Mouse (Mus musculus) kidney, postnatal 25 days (tissue): ENCODE results near the gene Klhdc8b.

Experiments
- DNase-seq, 2 experiments: peaks; one replicate each; pipeline ENCODE4 v3.0.0; 2021; ENCODE audit warnings: mixed read lengths in 2 of 2

Klhdc8b gene

GRCm38 (mm10) chr9:108481520-108482210, 20.3 kb upstream of the Klhdc8b start:
- peak in 1 of 2 experiments; percentile 33 for DNase-seq

GRCm38 (mm10) chr9:108480813-108481519, 19.6 kb upstream of the Klhdc8b start:
- DNase-seq: peak in 1 of 2 experiments; percentile 34

- peak; percentile 43 to 54 for DNase-seq
Measured at GRCm38 (mm10) chr9:108479721-108480351, 18.5 kb upstream of the Klhdc8b start, which contains the start of gene Lamb2. Gene Lamb2 (plus strand): TSS chr9:108479736.

GRCm38 (mm10) chr9:108479241-108479640, 17.9 kb upstream of the Klhdc8b start:
- peak in 1 of 2 experiments; percentile 32 for DNase-seq

- peak; percentile 87 to 91 for DNase-seq
Measured at GRCm38 (mm10) chr9:108478638-108479156, 17.3 kb upstream of the Klhdc8b start.

GRCm38 (mm10) chr9:108474528-108474927, 13.1 kb upstream of the Klhdc8b start:
- no peak for DNase-seq

- DNase-seq: peak in 1 of 2 experiments; percentile 21
Measured at GRCm38 (mm10) chr9:108469845-108470244, 8.5 kb upstream of the Klhdc8b start.

- DNase-seq: peak in 1 of 2 experiments; percentile 18
Measured at GRCm38 (mm10) chr9:108469430-108469829, 8.0 kb upstream of the Klhdc8b start.

- no peak for DNase-seq
Measured at GRCm38 (mm10) chr9:108466219-108466618, 4.8 kb upstream of the Klhdc8b start.

GRCm38 (mm10) chr9:108463713-108464112, 2.3 kb upstream of the Klhdc8b start:
- DNase-seq: no peak

- peak in 1 of 2 experiments; percentile 29 for DNase-seq
Measured at GRCm38 (mm10) chr9:108462192-108462591, 811 bp upstream of the Klhdc8b start.

- DNase-seq: no peak
Measured at GRCm38 (mm10) chr9:108461675-108462074, 294 bp upstream of the Klhdc8b start.

- peak; percentile 89 to 94 for DNase-seq
Measured at GRCm38 (mm10) chr9:108460319-108461178, 832 bp downstream of the Klhdc8b start, which contains the start of gene Ccdc71. Gene Ccdc71 (plus strand): TSS chr9:108460527.

- no peak for DNase-seq
Measured at GRCm38 (mm10) chr9:108459939-108460318, 1.5 kb downstream of the Klhdc8b start.

- DNase-seq: no peak
Measured at GRCm38 (mm10) chr9:108456953-108457352, 4.4 kb downstream of the Klhdc8b start.

GRCm38 (mm10) chr9:108455747-108456571, 5.4 kb downstream of the Klhdc8b start:
- DNase-seq: no peak

GRCm38 (mm10) chr9:108454429-108454828, 7.0 kb downstream of the Klhdc8b start:
- no peak for DNase-seq

- no peak for DNase-seq
Measured at GRCm38 (mm10) chr9:108453458-108453857, 7.9 kb downstream of the Klhdc8b start.

- DNase-seq: no peak
Measured at GRCm38 (mm10) chr9:108452911-108453310, 8.5 kb downstream of the Klhdc8b start.

GRCm38 (mm10) chr9:108452291-108452906, 9.0 kb downstream of the Klhdc8b start:
- DNase-seq: peak; percentile 89 to 91
